Mouse (Mus musculus): ENCODE data around the gene Hsf4.
"Not testable (repeated sequence)": the region's sequence is repeated elsewhere in the genome, so short reads cannot be mapped to it uniquely, and the experiment has no call there.

Gene Hsf4

DNA sequence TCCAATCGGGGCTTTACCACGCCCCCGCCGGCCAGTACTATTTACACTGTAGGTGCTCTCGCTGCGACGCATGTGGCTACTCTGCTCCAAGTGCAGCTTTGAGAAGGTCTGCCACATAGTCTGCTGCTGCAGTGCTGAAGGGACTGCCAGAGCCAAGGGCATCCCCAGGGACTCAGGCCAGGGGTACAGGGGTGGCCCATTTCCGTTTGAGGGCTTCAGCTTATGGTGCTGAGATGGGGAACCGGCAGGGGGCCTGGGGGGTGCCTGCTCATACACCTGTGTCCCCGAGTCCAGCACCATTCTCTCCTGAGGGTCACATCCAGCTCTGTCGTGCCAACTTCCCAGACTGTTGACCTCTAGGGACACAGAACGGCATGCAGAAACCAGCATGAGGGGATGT lies 15.9 kb downstream of the Hsf4 start:
- DNase-seq (ENCODE audit: low spot score in 2 of 2) = no peak

- no peak for DNase-seq (ENCODE audit: low spot score in 2 of 2)
These were observed 17.3 kb downstream of the Hsf4 start for GRCm38 (mm10) chr8:105286907-105287306.

DNA sequence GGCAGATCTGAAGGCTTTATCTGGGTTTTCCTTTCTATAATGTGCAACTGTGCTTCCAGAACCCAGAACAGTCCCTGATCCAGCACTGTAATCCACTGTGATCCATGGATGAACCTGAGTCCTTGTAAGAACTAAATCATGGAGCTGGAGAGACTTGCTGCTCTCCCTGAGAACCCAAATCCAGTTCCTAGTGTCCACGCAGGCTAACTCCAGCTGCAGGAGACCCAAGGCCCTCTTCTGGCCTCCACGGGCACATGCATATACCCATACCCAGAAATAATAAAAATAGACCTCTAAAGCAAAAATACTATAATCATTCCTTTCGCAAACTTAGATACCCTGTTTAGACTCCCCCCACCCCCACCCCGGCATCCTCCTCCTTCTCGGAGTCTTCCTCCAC lies 18.6 kb downstream of the Hsf4 start:
- no peak for DNase-seq (ENCODE audit: low spot score in 2 of 2)

- peak; percentile 90 to 97 for DNase-seq (ENCODE audit: low spot score in 2 of 2)
These were observed 19.5 kb downstream of the Hsf4 start for GRCm38 (mm10) chr8:105288958-105289732.

DNA sequence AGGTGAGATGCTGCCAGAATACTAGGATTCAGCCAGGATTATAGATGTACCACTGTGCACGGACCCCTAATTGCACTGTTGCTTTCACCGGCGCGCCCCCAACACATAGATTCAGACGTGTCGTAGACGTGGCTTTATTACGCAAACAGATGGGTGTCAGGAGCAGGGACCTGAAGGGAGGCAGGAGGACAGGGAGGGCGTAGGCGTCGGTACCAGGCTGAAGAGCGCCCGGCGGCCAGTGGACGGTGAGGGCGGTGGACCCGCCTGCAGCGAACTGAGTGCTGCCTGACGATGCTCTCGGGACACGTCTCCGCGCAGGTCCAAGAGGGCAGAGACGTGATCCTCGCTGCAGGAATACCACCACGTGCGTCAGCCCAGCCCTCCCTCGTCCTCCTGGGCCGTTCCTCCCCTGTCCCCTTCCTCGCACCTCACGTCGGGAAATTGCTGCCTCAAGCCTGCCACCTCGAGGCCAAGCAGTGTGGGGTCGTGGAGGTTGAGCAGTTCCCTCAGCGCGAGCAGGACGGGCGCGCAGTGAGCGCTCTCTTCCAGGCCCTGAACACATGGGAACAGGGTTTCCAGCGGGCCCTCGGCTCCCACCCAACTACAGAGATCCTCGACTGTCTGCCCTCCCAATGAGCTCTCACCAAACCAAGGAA lies 20.3 kb downstream of the Hsf4 start, which contains the start of gene 4931428F04Rik:
Gene 4931428F04Rik (minus strand): TSS at position 60 of the 656 bp plus-strand sequence.
- DNase-seq (ENCODE audit: low spot score in 2 of 2) = peak in 1 of 2 experiments; percentile 64

- DNase-seq (ENCODE audit: low spot score in 2 of 2) = peak; percentile 81 to 92
These were observed 21.1 kb downstream of the Hsf4 start for GRCm38 (mm10) chr8:105290554-105291314.

DNA sequence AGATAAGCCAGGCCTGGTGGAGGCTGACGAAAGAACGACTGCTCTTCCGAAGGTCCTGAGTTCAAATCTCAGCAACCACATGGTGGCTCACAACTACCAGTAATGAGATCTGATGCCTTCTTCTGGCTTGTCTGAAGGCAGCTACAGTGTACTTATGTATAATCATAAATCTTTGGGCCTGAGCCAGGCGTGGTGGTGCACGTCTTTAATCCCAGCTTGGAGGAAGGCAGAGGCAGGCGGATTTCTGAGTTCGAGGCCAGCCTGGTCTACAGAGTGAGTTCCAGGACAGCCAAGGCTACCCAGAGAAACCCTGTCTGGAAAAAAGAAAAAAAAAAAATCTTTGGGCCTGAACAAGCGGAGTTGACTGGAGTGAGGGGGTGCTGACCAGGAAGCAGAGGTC lies 21.8 kb downstream of the Hsf4 start:
- DNase-seq (ENCODE audit: low spot score in 2 of 2) = not testable (repeated sequence)

GRCm38 (mm10) chr8:105291802-105292201 lies 22.2 kb downstream of the Hsf4 start:
- not testable (repeated sequence) for DNase-seq (ENCODE audit: low spot score in 2 of 2)

- DNase-seq (ENCODE audit: low spot score in 2 of 2) = no peak
These were observed 22.9 kb downstream of the Hsf4 start for GRCm38 (mm10) chr8:105292471-105292870.

DNA sequence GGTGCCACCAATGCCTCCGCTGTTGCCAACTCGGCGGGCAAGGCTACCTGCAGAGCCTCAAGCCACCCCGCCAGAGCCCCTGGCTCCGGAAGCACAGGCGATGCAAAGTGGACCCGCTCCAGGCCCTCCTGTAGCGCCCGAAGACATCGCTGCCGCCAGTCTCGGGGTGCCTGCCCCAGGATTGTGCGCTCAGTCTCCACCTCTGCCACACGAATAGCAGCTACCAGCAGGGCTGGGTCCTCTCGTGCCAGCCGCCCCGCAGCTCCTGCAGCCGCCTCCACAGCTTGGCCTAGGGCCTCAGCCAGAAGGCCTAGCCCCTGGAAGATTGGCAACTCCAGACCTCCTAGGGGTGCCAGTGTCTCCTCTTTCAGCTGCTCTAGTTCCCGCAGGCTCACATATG lies 23.8 kb downstream of the Hsf4 start:
- DNase-seq (ENCODE audit: low spot score in 2 of 2) = peak in 1 of 2 experiments; percentile 49

DNA sequence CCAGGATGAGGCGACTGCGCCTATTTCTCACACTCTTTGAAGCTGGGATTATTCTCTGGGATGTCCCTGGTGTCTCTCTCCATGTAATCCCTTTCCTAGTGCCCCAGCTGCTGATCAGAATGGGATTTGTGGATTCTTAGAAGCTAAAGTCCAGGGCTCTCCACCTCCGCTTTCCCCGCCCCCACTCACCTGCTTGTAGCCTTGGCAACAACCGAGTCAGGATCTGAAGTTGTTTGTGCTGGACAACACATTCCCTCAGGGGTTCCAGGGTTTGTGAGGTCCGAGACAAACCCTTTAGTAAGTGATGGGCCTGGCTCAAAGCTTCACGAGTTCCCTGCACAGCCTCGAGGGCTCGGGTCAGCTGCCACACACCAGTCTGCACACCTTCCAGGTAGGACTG lies 25.2 kb downstream of the Hsf4 start:
- DNase-seq (ENCODE audit: low spot score in 2 of 2) = no peak

DNA sequence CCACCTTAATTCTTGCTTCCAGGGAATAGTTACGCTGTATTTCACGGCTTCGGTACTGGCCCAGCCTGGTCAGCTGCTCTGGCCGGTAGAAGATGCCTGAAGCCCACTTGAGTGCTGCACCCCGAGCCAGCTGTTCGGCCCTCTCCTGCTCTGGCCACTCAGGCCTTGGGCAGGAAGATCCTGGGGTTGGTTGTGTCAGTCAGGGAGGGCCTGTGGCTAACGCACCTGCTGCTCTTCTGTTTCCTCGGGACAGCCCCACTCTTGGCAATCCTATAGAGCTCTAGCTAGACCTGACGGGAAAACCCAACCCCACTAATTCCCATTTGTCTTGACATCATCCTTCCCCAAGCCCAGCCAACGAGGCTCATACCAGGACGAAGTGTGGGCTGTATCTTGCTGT lies 25.7 kb downstream of the Hsf4 start:
- DNase-seq (ENCODE audit: low spot score in 2 of 2) = no peak

DNA sequence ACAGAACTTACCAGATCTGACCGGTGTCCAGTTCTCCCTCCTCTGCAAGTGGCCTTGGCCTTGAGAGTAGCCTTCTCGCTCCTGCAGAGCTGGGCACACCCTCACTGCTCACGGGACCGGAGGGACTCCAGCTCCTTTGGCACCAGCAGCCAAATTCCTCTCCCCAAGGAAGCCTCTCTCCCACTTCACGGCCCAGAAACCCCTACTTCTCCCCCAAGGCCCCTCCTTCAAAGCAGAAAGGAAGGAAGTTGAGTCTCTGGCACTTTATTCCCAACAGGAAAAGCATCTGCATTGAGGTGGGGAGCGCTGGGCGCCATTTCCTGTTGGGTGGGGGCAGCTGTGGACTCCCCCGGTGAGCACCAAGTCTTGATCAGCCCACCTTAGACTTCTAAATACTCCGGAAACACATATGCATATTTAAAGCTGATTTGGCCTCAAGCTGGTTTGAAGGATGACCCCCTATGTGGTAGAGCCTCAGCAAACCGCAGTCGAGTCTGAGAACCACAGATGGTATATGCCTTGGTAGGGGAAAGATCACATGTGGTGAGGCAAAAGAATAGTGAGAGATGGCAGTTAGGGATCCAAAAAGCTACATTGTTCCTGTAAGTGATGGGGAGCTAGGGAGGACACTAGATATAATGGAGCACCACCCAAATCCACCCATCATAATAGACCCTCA lies 26.4 kb downstream of the Hsf4 start, which contains the start of gene Exoc3l:
Gene Exoc3l (minus strand): TSS at position 207 of the 679 bp plus-strand sequence.
- no peak for DNase-seq (ENCODE audit: low spot score in 2 of 2)

DNA sequence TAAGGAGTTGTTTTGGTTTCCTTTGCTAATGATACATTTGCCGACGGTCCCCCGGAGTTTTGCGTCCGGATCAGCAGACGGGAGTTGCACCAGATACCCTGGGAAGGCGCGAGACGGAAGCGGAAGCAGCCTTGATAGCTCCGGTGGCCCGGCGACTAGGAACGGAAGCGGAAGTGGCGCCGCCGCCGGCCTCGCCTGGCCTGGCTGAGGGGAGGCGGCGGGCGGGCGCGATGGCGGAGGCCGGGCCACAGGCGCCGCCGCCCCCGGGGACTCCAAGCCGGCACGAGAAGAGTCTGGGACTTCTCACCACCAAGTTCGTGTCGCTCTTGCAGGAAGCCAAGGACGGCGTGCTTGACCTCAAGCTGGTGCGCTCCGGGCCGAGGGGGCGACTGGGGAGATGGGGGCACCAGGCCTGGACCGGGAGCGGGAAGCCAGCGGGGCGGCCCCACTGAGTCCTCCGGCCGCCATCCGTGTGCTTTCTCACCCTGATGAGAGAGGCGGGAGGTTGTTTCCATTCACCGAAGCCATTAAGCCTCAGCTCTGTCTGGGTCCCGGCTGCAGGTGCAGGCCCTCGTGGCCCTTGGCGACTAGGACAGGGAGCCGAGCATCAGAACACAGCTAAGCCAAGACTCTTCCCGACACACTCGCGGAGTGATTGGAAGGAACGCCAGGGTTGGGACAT lies 28.1 kb downstream of the Hsf4 start, which contains the start of gene E2f4:
Gene E2f4 (plus strand): TSS at position 153 of the 682 bp plus-strand sequence.
- DNase-seq (ENCODE audit: low spot score in 2 of 2) = peak; percentile 84 to 90

DNA sequence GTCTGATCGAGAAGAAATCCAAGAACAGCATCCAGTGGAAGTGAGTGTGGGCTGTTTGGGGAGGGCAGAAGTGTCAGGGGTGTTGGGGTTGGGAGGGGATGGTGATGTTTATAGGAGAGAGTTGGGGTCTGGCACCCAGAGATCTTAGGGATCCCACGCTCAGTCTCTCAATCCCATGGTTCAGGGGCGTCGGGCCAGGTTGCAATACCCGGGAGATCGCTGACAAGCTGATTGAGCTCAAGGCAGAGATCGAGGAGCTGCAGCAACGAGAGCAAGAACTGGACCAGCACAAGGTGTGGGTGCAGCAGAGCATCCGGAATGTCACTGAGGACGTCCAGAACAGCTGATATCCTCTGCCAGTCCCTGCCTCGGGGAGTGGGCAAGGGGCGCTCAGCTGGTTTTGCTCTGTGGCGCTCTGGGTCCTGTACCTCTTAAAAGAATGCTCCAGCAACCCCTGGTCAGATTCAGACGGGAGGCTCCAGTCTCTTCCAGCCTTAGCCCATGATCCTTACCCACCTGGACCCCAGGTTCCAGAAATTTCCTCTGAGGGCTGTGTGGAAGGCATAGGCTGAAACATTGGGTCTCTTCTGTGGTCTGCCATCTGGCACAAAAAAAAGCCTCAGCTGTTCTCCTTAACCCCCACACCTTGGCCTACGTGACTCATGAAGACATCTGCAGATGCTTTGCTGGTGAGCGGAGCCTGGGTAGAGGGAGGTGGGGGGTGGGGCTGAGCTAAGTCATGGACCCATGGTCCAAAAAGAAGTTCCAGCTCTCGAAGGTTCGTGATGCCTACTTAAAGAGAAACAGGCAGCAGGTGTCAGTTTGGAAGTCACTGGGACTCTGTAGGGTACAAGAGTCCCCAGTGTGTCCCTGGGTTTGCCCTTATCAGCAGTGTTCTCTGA lies 29.0 kb downstream of the Hsf4 start:
- DNase-seq (ENCODE audit: low spot score in 2 of 2) = no peak

DNA sequence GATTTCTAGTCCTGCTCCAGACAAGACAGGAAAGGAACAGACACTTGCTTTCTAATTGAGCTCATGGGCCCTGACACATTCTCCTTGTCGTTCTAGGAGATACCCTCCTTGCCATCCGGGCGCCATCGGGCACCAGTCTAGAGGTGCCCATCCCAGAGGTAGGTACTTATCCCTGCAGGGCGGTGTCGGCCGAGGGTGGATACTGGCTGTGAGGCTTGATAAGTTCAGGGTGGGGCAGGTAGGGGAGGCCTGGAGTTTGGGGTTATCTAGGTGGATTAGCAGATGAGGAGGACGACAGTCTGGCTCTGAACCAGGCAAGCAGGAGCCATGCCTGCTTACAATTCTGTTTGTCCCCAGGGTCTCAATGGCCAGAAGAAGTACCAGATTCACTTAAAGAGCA lies 30.4 kb downstream of the Hsf4 start:
- DNase-seq (ENCODE audit: low spot score in 2 of 2) = no peak

GRCm38 (mm10) chr8:105303396-105303795 lies 33.8 kb downstream of the Hsf4 start:
- DNase-seq (ENCODE audit: low spot score in 2 of 2) = no peak

DNA sequence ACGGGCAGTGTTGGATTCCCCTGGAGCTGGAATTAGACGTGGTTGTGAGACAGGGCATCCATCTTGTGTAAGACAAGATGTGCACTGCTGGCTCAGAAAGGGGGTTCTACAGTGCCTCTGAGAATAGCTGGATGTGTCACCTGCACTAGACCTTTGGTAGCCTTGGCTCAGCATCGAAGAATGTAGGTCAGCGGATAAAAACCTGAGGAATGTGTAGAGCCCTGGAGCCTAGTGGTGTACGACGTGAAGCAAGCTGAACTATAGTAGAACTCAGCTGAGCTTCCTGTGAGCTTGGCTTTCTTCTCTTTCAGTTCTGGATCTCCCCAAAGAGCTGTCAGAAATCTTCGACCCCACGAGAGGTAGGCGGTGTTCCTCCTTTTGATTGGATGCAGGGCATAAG lies 34.3 kb downstream of the Hsf4 start:
- DNase-seq (ENCODE audit: low spot score in 2 of 2) = no peak

- DNase-seq (ENCODE audit: low spot score in 2 of 2) = no peak
These were observed 35.0 kb downstream of the Hsf4 start for GRCm38 (mm10) chr8:105304325-105305210.
